In genomic region chr5:67633138-67633782, GRCm38 (mm10) we compare ENCODE assay signal across 7 mouse cellular contexts. TPM values are rescaled to one million over a fixed set of nuclear protein-coding genes. Genes with fewer than 3 reads are reported as not detected.
DNase-seq lines count a peak whose midpoint lies in the region; ATAC-seq and TF ChIP-seq lines count a peak whose summit lies in the region.

No protein-coding gene starts in this region.

- no peaks in the 10 kb centered on the region for H3K79me2 ChIP-seq in CH12.LX (replicated peaks; ENCODE audit: control insufficient read depth, extremely low read depth, insufficient read depth, poor library complexity, severe bottlenecking)

- H3K9ac ChIP-seq in CH12.LX (ENCODE audit: insufficient read depth, low read depth) (peak overlapping the region; percentile 19; the same call in 1 of the 2 replicates), ES-Bruce4 (ENCODE audit: low read depth, poor library complexity, severe bottlenecking) (no peak overlapping the region)
- 0 out of 2 replicates have a peak overlapping the region, but pooled peaks have one; percentile 8 for H3K9ac ChIP-seq in forebrain, embryonic 11.5 days (ENCODE audit: low read length)
- H3K9ac ChIP-seq in limb, embryonic 13.5 days: no peak overlapping the region

- H3K4me2 ChIP-seq in CH12.LX (ENCODE audit: insufficient read depth, low read depth, poor library complexity, severe bottlenecking): peak overlapping the region; percentile 96
- peak overlapping the region; percentile 34; the same call in 1 of the 2 replicates for H3K4me2 ChIP-seq in forebrain, embryonic 11.5 days (ENCODE audit: low read depth, low read length, severe bottlenecking)
- H3K4me2 ChIP-seq in limb, embryonic 13.5 days (replicated peaks): peak overlapping the region; percentile 19; the same call in 1 of the 2 replicates

- TF ChIP-seq CTCF in CH12.LX (conservative IDR thresholded peaks at IDR 0.05 in 1 of 2, IDR thresholded peaks at IDR 0.05 in 1 of 2; ENCODE audit: low read depth in 2 of 2, low read length in 2 of 2) (no peak), ES-Bruce4 (IDR thresholded peaks at IDR 0.05; ENCODE audit: low read depth, low read length) (no peak)

- 2% methylated on average over 7 of the region's 7 CpGs for WGBS in forebrain, embryonic 11.5 days
- 38% methylated on average over 7 of the region's 7 CpGs for WGBS in limb, embryonic 13.5 days

- TF ChIP-seq RAD21 in CH12.LX (IDR thresholded peaks at IDR 0.05; ENCODE audit: low read depth, low read length): no peak

- dilution Hi-C loops in CH12.LX (cut with MboI; ENCODE audit: extremely low pct_ligation_motif_present, extremely low pct_unique_long_range_greater_than_20kb, low sequenced_read_pairs): no loop called here

- H3K27ac ChIP-seq in CH12.LX (ENCODE audit: insufficient read depth, low read depth) (no peak overlapping the region), ES-Bruce4 (ENCODE audit: insufficient read depth, low read length) (peak overlapping the region; percentile 80)
- peak overlapping the region; percentile 66; the same call in 1 of the 2 replicates for H3K27ac ChIP-seq in forebrain, embryonic 11.5 days (ENCODE audit: low read depth, low read length)
- H3K27ac ChIP-seq in limb, embryonic 13.5 days: no peak overlapping the region

- intact Hi-C loops in left cerebral cortex, postnatal 14 days (cut with DNase I): no loop called here

- H3K9me3 ChIP-seq in CH12.LX (replicated peaks; ENCODE audit: low read length): no peaks in the 10 kb centered on the region
- no peaks in the 10 kb centered on the region for H3K9me3 ChIP-seq in ES-Bruce4 (replicated peaks; ENCODE audit: control insufficient read depth, insufficient read depth, low read length, poor library complexity, severe bottlenecking)
- H3K9me3 ChIP-seq in forebrain, embryonic 11.5 days (ENCODE audit: control insufficient read depth, low read length): no peaks in the 10 kb centered on the region
- no peaks in the 10 kb centered on the region for H3K9me3 ChIP-seq in limb, embryonic 13.5 days

- in situ Hi-C loops in CH12.LX (cut with MboI; ENCODE audit: low pct_ligation_motif_present, low pct_unique_long_range_greater_than_20kb, low sequenced_read_pairs): no loop called here

- H3K4me3 ChIP-seq in CH12.LX (replicated peaks in 1 of 3; ENCODE audit: low read depth in 2 of 3, low read length in 2 of 3, poor library complexity in 1 of 3): no peak overlapping the region
- no peak overlapping the region for H3K4me3 ChIP-seq in ES-Bruce4 (ENCODE audit: low read depth, low read length)
- H3K4me3 ChIP-seq in forebrain, embryonic 11.5 days (ENCODE audit: low read depth, low read length): no peak overlapping the region
- no peak overlapping the region for H3K4me3 ChIP-seq in limb, embryonic 13.5 days

- H3K4me1 ChIP-seq in CH12.LX (ENCODE audit: control insufficient read depth in 1 of 2, insufficient read depth in 2 of 2): peaks cover 4 to 21% of the 10 kb centered on the region in 2 experiments; a peak in 3 of 4 replicates
- H3K4me1 ChIP-seq in ES-Bruce4 (ENCODE audit: control insufficient read depth, insufficient read depth, low read length): no peaks in the 10 kb centered on the region
- peaks cover 16% of the 10 kb centered on the region for H3K4me1 ChIP-seq in forebrain, embryonic 11.5 days (replicated peaks; ENCODE audit: control insufficient read depth, insufficient read depth, low read length)
- peaks cover 20% of the 10 kb centered on the region for H3K4me1 ChIP-seq in limb, embryonic 13.5 days

- TF ChIP-seq EP300 in CH12.LX (IDR thresholded peaks at IDR 0.05; ENCODE audit: low read length): no peak
- no peak for TF ChIP-seq EP300 in ES-Bruce4 (IDR thresholded peaks at IDR 0.05; ENCODE audit: insufficient read depth, low read depth, low read length)

- no peak for DNase-seq in CH12.LX (ENCODE audit: extremely low read depth)
- DNase-seq in forebrain, embryonic 11.5 days (ENCODE audit: low spot score): no peak
- no peak for DNase-seq in left cerebral cortex, postnatal 14 days (ENCODE audit: low spot score in 2 of 2)
- no peak for DNase-seq in kidney, postnatal 14 days
- no peak for DNase-seq in left cerebral cortex, adult 11 months (ENCODE audit: low spot score)

- H3K27me3 ChIP-seq in CH12.LX (replicated peaks) (no peaks in the 10 kb centered on the region), ES-Bruce4 (ENCODE audit: control insufficient read depth, insufficient read depth, low read length, poor library complexity, severe bottlenecking) (no peaks in the 10 kb centered on the region)
- no peaks in the 10 kb centered on the region; the same call in 1 of the 2 replicates for H3K27me3 ChIP-seq in forebrain, embryonic 11.5 days (ENCODE audit: control insufficient read depth, insufficient read depth, low read length)
- peaks cover 41% of the 10 kb centered on the region for H3K27me3 ChIP-seq in limb, embryonic 13.5 days

- TF ChIP-seq POLR2A in CH12.LX (IDR thresholded peaks at IDR 0.05; ENCODE audit: low read depth, low read length) (no peak), ES-Bruce4 (IDR thresholded peaks at IDR 0.05; ENCODE audit: insufficient read depth, low read length) (no peak)

- H3K36me3 ChIP-seq in CH12.LX (replicated peaks in 1 of 2; ENCODE audit: control insufficient read depth in 1 of 2, insufficient read depth in 1 of 2, low read length in 1 of 2): peaks cover 0 to 5% of the 10 kb centered on the region in 2 experiments
- no peaks in the 10 kb centered on the region for H3K36me3 ChIP-seq in ES-Bruce4 (ENCODE audit: control insufficient read depth, insufficient read depth, low read length, poor library complexity, severe bottlenecking)
- no peaks in the 10 kb centered on the region; the same call in 1 of the 2 replicates for H3K36me3 ChIP-seq in forebrain, embryonic 11.5 days (ENCODE audit: control insufficient read depth, insufficient read depth, low read length)
- H3K36me3 ChIP-seq in limb, embryonic 13.5 days: no peaks in the 10 kb centered on the region

- ATAC-seq in forebrain, embryonic 11.5 days (replicated peaks; ENCODE audit: low FRiP score): peak; percentile 79
- ATAC-seq in limb, embryonic 13.5 days (ENCODE audit: low FRiP score, low read depth): no peak

TF ChIP-seq in CH12.LX, 34 proteins besides CTCF, POLR2A, EP300 and RAD21:
- no peak for TF ChIP-seq JUND (conservative IDR thresholded peaks at IDR 0.05; ENCODE audit: low read depth, low read length)
- TF ChIP-seq BHLHE40 (IDR thresholded peaks at IDR 0.05; ENCODE audit: low read depth, low read length): no peak
- no peak for TF ChIP-seq CHD2 (IDR thresholded peaks at IDR 0.05; ENCODE audit: low read length)
- TF ChIP-seq KAT2A (IDR thresholded peaks at IDR 0.05; ENCODE audit: insufficient replicate concordance, low read length): no peak
- no peak for TF ChIP-seq POLR2AphosphoS2 (IDR thresholded peaks at IDR 0.05; ENCODE audit: low read depth, low read length)
- TF ChIP-seq MXI1 (IDR thresholded peaks at IDR 0.05; ENCODE audit: low read depth, low read length): 0 out of 2 replicates have a peak, but pooled peaks have one; percentile 34
- peak; percentile 89 for TF ChIP-seq ZNF384 (IDR thresholded peaks at IDR 0.05; ENCODE audit: low read depth, low read length)
- peak; percentile 56 for TF ChIP-seq IRF4 (IDR thresholded peaks at IDR 0.05; ENCODE audit: low read depth, low read length)
- no peak for TF ChIP-seq ZKSCAN1 (IDR thresholded peaks at IDR 0.05; ENCODE audit: borderline replicate concordance, low read depth, low read length)

RNA-seq across cellular contexts. Expression of gene Shisa3, which starts 25.6 kb away (rescaled TPM):
- not detected in 2 replicates for total RNA-seq in CH12.LX (2012; rRNA removed)
- not detected in 2 replicates for total RNA-seq in CH12.LX (2014; rRNA removed)
- not detected in 2 replicates for polyA plus RNA-seq in CH12.LX (2012; ENCODE audit: insufficient read length, low read depth)
- polyA plus RNA-seq in ES-Bruce4 (2011; ENCODE audit: insufficient read depth, insufficient read length, low read depth, missing spikeins): 0.52 and 0.88 TPM in 2 replicates
- polyA plus RNA-seq in forebrain, embryonic 11.5 days (2014; fragmentation: Nextera tagmentation; extraction: Ambion mirVana): 0.76 and 0.95 TPM in 2 replicates
- 8.0 and 12.8 TPM in 2 replicates for polyA plus RNA-seq in limb, embryonic 13.5 days (2015; fragmentation: Nextera tagmentation; extraction: Ambion mirVana)
- total RNA-seq in left cerebral cortex, postnatal 14 days (2021): 1 to 10 TPM; 1.7 TPM

Comparison
In these comparisons a context has a peak if more than half of its experiments do, and no peak if none do; other contexts are left out.
1. H3K27ac ChIP-seq: peak in ES-Bruce4 (single experiment) and forebrain, embryonic 11.5 days (single experiment); none in CH12.LX (single experiment) and limb, embryonic 13.5 days (single experiment).
2. H3K4me2 ChIP-seq: peak in every context shown above with its lines; median percentile 96 in CH12.LX; 34 in forebrain, embryonic 11.5 days; 19 in limb, embryonic 13.5 days.
3. H3K9ac ChIP-seq: peak in CH12.LX (single experiment) and forebrain, embryonic 11.5 days (single experiment); none in ES-Bruce4 (single experiment) and limb, embryonic 13.5 days (single experiment).